Mouse (Mus musculus) urinary bladder, adult 18-20 months (tissue): ENCODE measurements around the gene Cyp19a1.

Experiments
- DNase-seq, 2 experiments: peaks; one replicate each; pipeline ENCODE4 v3.0.0; 2022; ENCODE audit warnings: low spot score in 2 of 2, mixed read lengths in 2 of 2

Gene Cyp19a1

GRCm38 (mm10) chr9:54169489-54169888 lies 98.4 kb downstream of the Cyp19a1 start:
- no peak for DNase-seq

- DNase-seq: no peak
Measured at GRCm38 (mm10) chr9:54168425-54168824, 99.5 kb downstream of the Cyp19a1 start.

GRCm38 (mm10) chr9:54163117-54163516 lies 104.8 kb downstream of the Cyp19a1 start:
- no peak for DNase-seq

GRCm38 (mm10) chr9:54153679-54154078 lies 114.2 kb downstream of the Cyp19a1 start:
- no peak for DNase-seq

- no peak for DNase-seq
Measured at GRCm38 (mm10) chr9:54139191-54139590, 128.7 kb downstream of the Cyp19a1 start.
